Mouse (Mus musculus): ENCODE results near the gene Myl9.

GRCm38 (mm10) chr2:156814893-156815292 is 39.7 kb downstream of the Myl9 start:
- TF ChIP-seq CTCF (conservative IDR thresholded peaks at IDR 0.05; ENCODE audit: insufficient read depth, insufficient read length, low read depth, low read length) (no peak), POLR2A (IDR thresholded peaks at IDR 0.05; ENCODE audit: low read depth, low read length) (no peak)
